Mouse (Mus musculus) neural tube, embryonic 12.5 days (tissue): ENCODE measurements at regions not wholly inside any gene's neighbourhood (a gene's known extent, or its start where the extent isn't known, plus 50 kb on each side); places are given as distances from the start of the nearest gene placed in this dataset.

ENCODE experiments used
- ATAC-seq: fragments of 200-750 bp; cut with Nextera tagmentation; 2 replicates; pipeline ENCODE4 v1.8.0; 2017; ENCODE audit warnings: low read depth, mild to moderate bottlenecking, moderate TSS enrichment, moderate library complexity; ENCODE audit not compliant: low FRiP score
- H3K27ac ChIP-seq: fragments of 300-500 bp; sonication (generic); 2 replicates; pipeline ENCODE4 v1.5.1; 2016
- H3K27me3 ChIP-seq: fragments of 300-500 bp; sonication (generic); replicated peaks from 2 replicates; pipeline ENCODE4 v1.6.1; 2016; ENCODE audit warnings: mild to moderate bottlenecking
- H3K36me3 ChIP-seq: fragments of 300-500 bp; sonication (generic); 2 replicates; pipeline ENCODE4 v1.6.1; 2016; ENCODE audit warnings: mild to moderate bottlenecking
- H3K4me1 ChIP-seq: fragments of 300-500 bp; sonication (generic); 2 replicates; pipeline ENCODE4 v1.6.1; 2016
- H3K4me2 ChIP-seq: fragments of 300-500 bp; sonication (generic); replicated peaks from 2 replicates; pipeline ENCODE4 v1.6.1; 2016; ENCODE audit warnings: mild to moderate bottlenecking
- H3K4me3 ChIP-seq: fragments of 300-500 bp; sonication (generic); 2 replicates; pipeline ENCODE4 v1.5.1; 2016
- H3K9ac ChIP-seq: fragments of 300-500 bp; sonication (generic); 2 replicates; pipeline ENCODE4 v1.6.1; 2016; ENCODE audit warnings: mild to moderate bottlenecking
- H3K9me3 ChIP-seq: fragments of 300-500 bp; sonication (generic); 2 replicates; pipeline ENCODE4 v1.6.1; 2016; ENCODE audit warnings: mild to moderate bottlenecking
- WGBS: fragments of 180-500 bp; shearing (Covaris S2); methylation state at CpG from one replicate; pipeline ENCODE4 v1.1.7; 2016; 5-methylcytosine and 5-hydroxymethylcytosine counted together

DNA sequence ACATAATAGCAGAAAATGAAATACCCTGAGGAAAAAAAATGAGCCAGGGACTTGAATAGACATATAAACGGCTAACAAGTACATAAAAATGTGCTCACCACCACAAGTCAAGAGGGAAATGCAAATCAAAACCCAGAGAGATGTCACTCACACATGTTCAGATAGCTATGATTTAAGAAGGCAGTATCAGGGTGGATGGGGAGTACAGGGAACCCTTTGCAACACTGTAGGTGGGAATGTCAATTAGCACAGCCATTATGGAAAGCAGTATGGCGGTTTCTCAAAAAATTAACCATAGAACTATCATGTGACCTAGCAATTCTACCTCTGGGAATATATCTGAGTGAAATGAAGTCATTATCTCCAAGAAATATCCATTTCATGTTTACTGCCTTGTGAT lies 337.6 kb downstream of the Ttll7 start:
- no peak overlapping the region for H3K4me3 ChIP-seq
- H3K27me3 ChIP-seq, result no peaks in the 10 kb centered on the region
- no peak for ATAC-seq
- WGBS, result 69% methylated on average over 2 of the region's 2 CpGs
- H3K4me1 ChIP-seq, result no peaks in the 10 kb centered on the region
- H3K27ac ChIP-seq, result no peak overlapping the region
- no peaks in the 10 kb centered on the region for H3K36me3 ChIP-seq
- H3K4me2 ChIP-seq, result no peak overlapping the region
- no peaks in the 10 kb centered on the region for H3K9me3 ChIP-seq
- no peak overlapping the region for H3K9ac ChIP-seq

GRCm38 (mm10) chr3:147196626-147197025 lies 344.5 kb downstream of the Ttll7 start:
- Histone ChIP-seq H3K36me3 (no peaks in the 10 kb centered on the region), H3K4me2 (no peak overlapping the region), H3K27me3 (no peaks in the 10 kb centered on the region), H3K4me1 (no peaks in the 10 kb centered on the region), H3K4me3 (no peak overlapping the region), H3K27ac (no peak overlapping the region), H3K9me3 (no peaks in the 10 kb centered on the region), H3K9ac (no peak overlapping the region)
- ATAC-seq, result no peak
- 85% methylated on average over 8 of the region's 8 CpGs for WGBS

DNA sequence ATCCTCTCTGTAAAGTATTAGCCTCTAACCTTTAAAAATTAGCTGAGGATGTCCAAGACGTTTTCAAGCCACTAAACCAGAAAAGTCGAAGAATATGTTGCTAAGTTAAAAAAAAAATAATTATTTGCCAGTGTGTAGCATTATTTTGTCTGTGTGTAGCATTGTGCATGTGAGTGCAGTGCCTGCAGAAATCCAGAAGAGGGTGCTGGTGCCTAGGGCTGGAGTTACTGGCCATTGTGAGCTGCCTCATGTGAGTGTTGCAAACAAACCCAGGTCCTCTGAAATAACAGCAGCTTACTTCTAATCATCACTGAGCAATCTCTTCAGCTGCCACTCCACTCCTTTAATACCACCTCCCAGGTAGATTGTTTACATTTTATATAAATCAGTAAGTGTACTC lies 345.0 kb downstream of the Ttll7 start:
- H3K27me3 ChIP-seq, result no peaks in the 10 kb centered on the region
- no peaks in the 10 kb centered on the region for H3K9me3 ChIP-seq
- no peak overlapping the region for H3K27ac ChIP-seq
- H3K9ac ChIP-seq, result no peak overlapping the region
- no peak overlapping the region for H3K4me3 ChIP-seq
- 71% methylated on average over 2 of the region's 2 CpGs for WGBS
- no peak for ATAC-seq
- no peaks in the 10 kb centered on the region for H3K36me3 ChIP-seq
- no peak overlapping the region for H3K4me2 ChIP-seq
- no peaks in the 10 kb centered on the region for H3K4me1 ChIP-seq

- Histone ChIP-seq H3K27me3 (no peaks in the 10 kb centered on the region), H3K4me1 (no peaks in the 10 kb centered on the region), H3K4me2 (no peak overlapping the region), H3K4me3 (no peak overlapping the region), H3K9me3 (no peaks in the 10 kb centered on the region), H3K27ac (no peak overlapping the region), H3K9ac (no peak overlapping the region), H3K36me3 (no peaks in the 10 kb centered on the region)
- 64% methylated on average over 5 of the region's 5 CpGs for WGBS
- ATAC-seq, result no peak
Observed at GRCm38 (mm10) chr3:147211127-147211940, 359.2 kb downstream of the Ttll7 start.

DNA sequence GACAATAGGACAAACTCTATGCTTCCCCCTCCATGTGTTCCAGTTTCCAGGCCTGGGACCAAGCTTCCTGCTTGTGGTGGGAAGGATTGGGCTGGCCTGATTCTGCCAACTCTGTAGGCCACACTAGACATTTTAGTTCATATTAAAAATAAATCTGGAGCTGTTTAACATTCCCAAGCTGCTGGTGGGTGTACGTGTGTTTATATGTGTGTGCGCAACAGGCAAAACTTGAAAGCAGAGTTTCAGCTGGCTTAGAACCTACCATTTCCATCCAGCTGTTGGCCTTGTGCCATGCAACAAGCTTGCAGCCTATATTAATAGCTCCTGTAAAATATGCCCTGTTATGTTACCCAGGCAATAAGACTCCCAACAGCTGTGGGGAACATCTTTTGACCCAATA lies 376.5 kb downstream of the Ttll7 start:
- WGBS, result 90% methylated on average over 2 of the region's 2 CpGs
- Histone ChIP-seq H3K4me2 (no peak overlapping the region), H3K9me3 (no peaks in the 10 kb centered on the region), H3K9ac (no peak overlapping the region), H3K4me1 (no peaks in the 10 kb centered on the region), H3K27ac (no peak overlapping the region), H3K4me3 (no peak overlapping the region), H3K27me3 (no peaks in the 10 kb centered on the region), H3K36me3 (no peaks in the 10 kb centered on the region)
- ATAC-seq, result no peak

- Histone ChIP-seq H3K9ac (no peak overlapping the region), H3K9me3 (no peaks in the 10 kb centered on the region), H3K27me3 (no peaks in the 10 kb centered on the region), H3K27ac (no peak overlapping the region), H3K4me2 (no peak overlapping the region), H3K36me3 (no peaks in the 10 kb centered on the region), H3K4me3 (no peak overlapping the region), H3K4me1 (no peaks in the 10 kb centered on the region)
- 89% methylated on average over 7 of the region's 7 CpGs for WGBS
- ATAC-seq, result no peak
Observed at GRCm38 (mm10) chr3:147230594-147230993, 378.4 kb downstream of the Ttll7 start.

GRCm38 (mm10) chr3:147238398-147238797 lies 386.2 kb downstream of the Ttll7 start:
- H3K36me3 ChIP-seq, result no peaks in the 10 kb centered on the region
- no peaks in the 10 kb centered on the region for H3K4me1 ChIP-seq
- H3K9ac ChIP-seq, result no peak overlapping the region
- no peak overlapping the region for H3K4me2 ChIP-seq
- H3K27ac ChIP-seq, result no peak overlapping the region
- no peaks in the 10 kb centered on the region for H3K9me3 ChIP-seq
- no peak for ATAC-seq
- no peaks in the 10 kb centered on the region for H3K27me3 ChIP-seq
- H3K4me3 ChIP-seq, result no peak overlapping the region
- 95% methylated on average over 1 of the region's 1 CpGs for WGBS

DNA sequence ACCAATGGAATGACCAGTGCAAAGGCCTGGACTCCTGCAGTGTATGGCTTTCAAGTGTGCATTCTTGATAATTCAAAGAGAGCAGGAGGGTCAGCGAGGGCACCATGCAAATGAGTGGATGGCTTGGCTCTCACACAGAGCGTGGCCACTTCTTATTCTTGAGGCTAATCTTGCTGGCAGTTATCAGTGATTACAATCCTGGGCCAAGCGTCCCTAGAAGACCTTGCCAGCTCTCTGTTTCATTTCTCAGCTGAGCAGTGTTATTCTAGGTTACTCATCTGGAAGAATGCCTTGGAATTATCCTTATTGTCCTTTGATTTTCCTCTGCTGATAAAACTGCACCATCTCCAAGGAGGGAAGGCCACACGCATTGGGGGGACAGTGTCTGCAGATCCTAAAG lies 388.5 kb downstream of the Ttll7 start:
- 51% methylated on average over 4 of the region's 4 CpGs for WGBS
- no peak for ATAC-seq

DNA sequence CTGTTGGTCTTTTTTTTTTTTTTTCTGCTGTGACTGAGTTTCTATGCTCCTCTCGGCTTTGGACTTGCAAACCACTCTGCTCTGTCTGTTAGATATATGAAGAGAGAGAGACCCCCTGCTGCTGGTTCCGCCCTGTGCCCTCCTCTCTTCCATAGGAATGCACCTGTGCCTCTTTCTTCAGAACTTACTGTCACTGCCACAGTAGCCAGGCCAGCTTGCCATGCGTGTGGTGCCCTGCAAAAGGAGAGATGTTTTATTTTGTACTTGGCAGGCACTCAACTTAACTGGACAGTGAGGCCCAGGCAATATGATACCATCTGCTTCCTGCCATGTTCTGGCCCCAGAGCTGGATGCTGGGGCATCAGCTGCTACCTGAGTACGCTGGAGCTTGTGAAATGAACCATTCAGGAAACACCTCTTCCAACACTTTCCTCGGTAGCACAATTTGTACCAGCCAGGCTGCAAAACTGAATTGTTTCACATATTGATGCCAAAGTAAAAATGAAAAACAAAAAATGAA lies 392.8 kb downstream of the Ttll7 start:
- Histone ChIP-seq H3K27ac (no peak overlapping the region), H3K36me3 (no peaks in the 10 kb centered on the region), H3K9me3 (no peaks in the 10 kb centered on the region), H3K27me3 (no peaks in the 10 kb centered on the region), H3K4me2 (no peak overlapping the region), H3K4me3 (no peak overlapping the region), H3K4me1 (no peaks in the 10 kb centered on the region), H3K9ac (no peak overlapping the region)
- ATAC-seq, result no peak
- WGBS, result 75% methylated on average over 5 of the region's 5 CpGs

More for the DNA sequence above, 388.5 kb downstream of the Ttll7 start:
- no peaks in the 10 kb centered on the region for H3K27me3 ChIP-seq
- no peak overlapping the region for H3K4me3 ChIP-seq
- no peak overlapping the region for H3K9ac ChIP-seq
- no peak overlapping the region for H3K27ac ChIP-seq
- no peaks in the 10 kb centered on the region for H3K9me3 ChIP-seq
- no peaks in the 10 kb centered on the region for H3K36me3 ChIP-seq
- no peaks in the 10 kb centered on the region for H3K4me1 ChIP-seq
- H3K4me2 ChIP-seq, result no peak overlapping the region

DNA sequence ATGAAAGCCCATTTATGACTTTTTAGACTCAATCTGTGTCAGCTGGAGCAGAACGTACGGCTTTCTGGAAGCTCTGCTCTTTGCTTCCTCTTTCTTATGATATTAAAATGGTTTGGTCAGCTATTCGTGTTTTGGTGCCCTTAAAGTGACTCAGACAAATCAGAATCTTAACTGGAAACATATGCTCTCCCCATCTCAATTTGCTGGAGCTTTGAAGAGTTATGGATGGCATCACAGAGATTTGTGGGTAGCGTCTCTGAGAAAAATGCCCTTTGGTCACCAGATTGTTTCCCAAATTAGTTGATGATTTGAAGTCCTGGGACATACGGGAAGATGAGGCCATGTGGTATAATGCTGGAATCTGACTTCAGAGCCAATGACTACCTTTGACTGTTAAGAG lies 394.0 kb downstream of the Ttll7 start:
- Histone ChIP-seq H3K9me3 (no peaks in the 10 kb centered on the region), H3K4me2 (no peak overlapping the region), H3K4me1 (no peaks in the 10 kb centered on the region), H3K36me3 (no peaks in the 10 kb centered on the region), H3K4me3 (no peak overlapping the region), H3K27ac (no peak overlapping the region), H3K27me3 (no peaks in the 10 kb centered on the region), H3K9ac (no peak overlapping the region)
- no peak for ATAC-seq
- WGBS, result 82% methylated on average over 5 of the region's 5 CpGs

GRCm38 (mm10) chr3:147249466-147249865 lies 397.3 kb downstream of the Ttll7 start:
- peaks cover 9% of the 10 kb centered on the region for H3K4me1 ChIP-seq
- WGBS, result 91% methylated on average over 1 of the region's 1 CpGs

GRCm38 (mm10) chr3:147249906-147250305 lies 397.7 kb downstream of the Ttll7 start:
- ATAC-seq, result no peak
- 81% methylated on average over 2 of the region's 2 CpGs for WGBS
- no peaks in the 10 kb centered on the region for H3K27me3 ChIP-seq

More at GRCm38 (mm10) chr3:147249466-147249865, 397.3 kb downstream of the Ttll7 start:
- Histone ChIP-seq H3K36me3 (no peaks in the 10 kb centered on the region), H3K4me3 (no peak overlapping the region), H3K27ac (no peak overlapping the region), H3K27me3 (no peaks in the 10 kb centered on the region), H3K9ac (no peak overlapping the region), H3K9me3 (no peaks in the 10 kb centered on the region), H3K4me2 (no peak overlapping the region)
- ATAC-seq, result no peak

DNA sequence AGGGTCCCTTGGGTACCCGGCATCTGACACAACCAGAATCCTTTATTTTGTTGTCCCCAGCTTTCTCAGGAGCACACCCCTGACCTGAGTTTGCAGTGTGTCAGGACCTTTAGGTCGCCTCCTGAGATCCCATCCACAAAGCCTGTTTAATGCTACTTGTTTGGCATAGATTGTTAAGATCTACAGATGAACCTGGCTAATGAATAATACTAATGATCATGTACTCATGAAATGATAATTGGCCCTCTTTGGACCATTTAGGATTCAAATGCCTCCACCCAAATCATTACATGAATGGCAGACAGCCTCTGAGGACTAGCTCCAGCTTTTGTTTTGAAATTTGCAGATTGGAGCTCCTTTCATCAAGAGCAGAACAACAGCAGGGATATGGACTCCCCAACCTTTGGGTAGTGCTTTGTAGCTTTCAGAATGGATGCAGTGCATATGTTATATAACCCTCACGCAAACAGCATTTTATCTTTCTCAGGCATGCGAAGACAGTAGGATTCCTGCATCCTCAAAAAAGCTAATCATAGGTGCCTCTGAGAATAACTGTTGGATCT lies 400.1 kb downstream of the Ttll7 start:
- Histone ChIP-seq H3K27ac (no peak overlapping the region), H3K36me3 (no peaks in the 10 kb centered on the region), H3K4me1 (peaks cover 13% of the 10 kb centered on the region), H3K4me3 (no peak overlapping the region), H3K9ac (no peak overlapping the region), H3K27me3 (no peaks in the 10 kb centered on the region), H3K9me3 (no peaks in the 10 kb centered on the region), H3K4me2 (no peak overlapping the region)
- 71% methylated on average over 4 of the region's 4 CpGs for WGBS
- ATAC-seq, result no peak

More at GRCm38 (mm10) chr3:147249906-147250305, 397.7 kb downstream of the Ttll7 start:
- Histone ChIP-seq H3K27ac (no peak overlapping the region), H3K9me3 (no peaks in the 10 kb centered on the region), H3K4me3 (no peak overlapping the region), H3K4me2 (no peak overlapping the region), H3K4me1 (peaks cover 13% of the 10 kb centered on the region), H3K9ac (no peak overlapping the region), H3K36me3 (no peaks in the 10 kb centered on the region)
